Mouse (Mus musculus): ENCODE measurements around the gene Ndufs7.

DNA sequence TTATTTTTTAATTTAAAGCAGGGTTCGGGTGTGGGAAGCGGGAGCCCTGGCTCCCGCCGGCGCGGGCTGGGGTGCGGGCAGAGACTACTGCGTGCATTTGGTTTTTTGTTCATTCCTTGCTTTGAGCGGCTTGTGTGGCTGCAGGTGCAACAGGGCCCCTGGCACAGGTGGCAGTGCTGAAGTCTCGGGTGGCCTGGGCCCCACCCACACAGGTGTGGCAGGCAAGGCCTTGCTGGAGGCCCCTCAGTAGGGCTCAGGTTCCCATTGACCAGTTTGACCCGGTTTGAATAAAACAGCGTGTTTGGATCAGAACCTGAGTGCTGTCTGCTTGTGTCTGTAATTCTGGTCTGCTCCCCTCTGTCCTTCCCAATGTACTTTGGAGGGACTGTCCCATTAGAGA lies 39.2 kb downstream of the Ndufs7 start:
- TF ChIP-seq EP300 (IDR thresholded peaks at IDR 0.05; ENCODE audit: insufficient read depth, low read depth, low read length) (no peak), POLR2A (IDR thresholded peaks at IDR 0.05; ENCODE audit: insufficient read depth, low read depth, low read length) (no peak)

All from heart, adult 2 months (tissue).